Mouse (Mus musculus): ENCODE measurements at regions not wholly inside any gene's neighbourhood (a gene's known extent, or its start where the extent isn't known, plus 50 kb on each side); places are given as distances from the start of the nearest gene placed in this dataset.
A peak's percentile ranks its signal among the peaks of the same experiment; 100 is the strongest.

DNA sequence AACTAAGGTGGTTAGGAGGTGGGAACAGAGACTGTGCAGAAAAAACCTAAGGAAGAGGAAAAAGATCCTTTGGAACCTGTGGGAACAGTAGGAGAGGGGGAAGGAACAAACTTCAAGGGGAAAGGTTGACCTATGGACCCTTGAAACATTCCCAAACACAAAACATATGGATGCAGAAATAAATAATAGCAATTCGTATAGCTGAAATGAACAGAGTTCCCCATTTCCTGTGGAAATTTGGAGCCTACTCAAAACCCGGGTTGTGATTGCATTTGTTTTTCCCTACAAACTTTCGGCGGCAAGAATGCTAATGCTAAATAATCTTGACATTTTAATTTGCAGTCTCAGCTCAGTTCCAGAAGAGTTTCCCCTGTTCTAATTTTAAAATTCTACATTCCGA, 246.0 kb upstream of the Cd180 start:
- H3K27ac ChIP-seq (ENCODE audit: insufficient read depth, low read depth, low read length) = no peak overlapping the region
- peak; percentile 44 for DNase-seq
- H3K27me3 ChIP-seq (replicated peaks; ENCODE audit: control insufficient read depth, insufficient read depth, low read length) = no peaks in the 10 kb centered on the region
- H3K4me1 ChIP-seq (ENCODE audit: control insufficient read depth, insufficient read depth, low read length) = no peaks in the 10 kb centered on the region
- H3K36me3 ChIP-seq (ENCODE audit: control insufficient read depth, insufficient read depth, low read length) = no peaks in the 10 kb centered on the region
- no peak overlapping the region for H3K4me3 ChIP-seq (ENCODE audit: insufficient read depth, low read depth, low read length)
- 58% methylated on average over 5 of the region's 5 CpGs for WGBS
- TF ChIP-seq POLR2A (IDR thresholded peaks at IDR 0.05; ENCODE audit: low read depth, low read length) = no peak
- TF ChIP-seq CTCF (conservative IDR thresholded peaks at IDR 0.05; ENCODE audit: insufficient read depth, insufficient read length, low read depth, low read length) = no peak

GRCm38 (mm10) chr13:102449416-102450121, 243.8 kb upstream of the Cd180 start:
- Histone ChIP-seq H3K27ac (ENCODE audit: insufficient read depth, low read depth, low read length) (no peak overlapping the region), H3K4me1 (ENCODE audit: control insufficient read depth, insufficient read depth, low read length) (no peaks in the 10 kb centered on the region), H3K4me3 (ENCODE audit: insufficient read depth, low read depth, low read length) (no peak overlapping the region), H3K27me3 (replicated peaks; ENCODE audit: control insufficient read depth, insufficient read depth, low read length) (no peaks in the 10 kb centered on the region), H3K36me3 (ENCODE audit: control insufficient read depth, insufficient read depth, low read length) (no peaks in the 10 kb centered on the region)
- no peak for TF ChIP-seq POLR2A (IDR thresholded peaks at IDR 0.05; ENCODE audit: low read depth, low read length)
- TF ChIP-seq CTCF (conservative IDR thresholded peaks at IDR 0.05; ENCODE audit: insufficient read depth, insufficient read length, low read depth, low read length) = no peak
- WGBS = 44% methylated on average over 8 of the region's 8 CpGs
- DNase-seq = no peak

GRCm38 (mm10) chr13:102451176-102451575, 242.2 kb upstream of the Cd180 start:
- Histone ChIP-seq H3K36me3 (ENCODE audit: control insufficient read depth, insufficient read depth, low read length) (no peaks in the 10 kb centered on the region), H3K27ac (ENCODE audit: insufficient read depth, low read depth, low read length) (no peak overlapping the region), H3K4me1 (ENCODE audit: control insufficient read depth, insufficient read depth, low read length) (no peaks in the 10 kb centered on the region), H3K27me3 (replicated peaks; ENCODE audit: control insufficient read depth, insufficient read depth, low read length) (no peaks in the 10 kb centered on the region), H3K4me3 (ENCODE audit: insufficient read depth, low read depth, low read length) (no peak overlapping the region)
- 76% methylated on average over 7 of the region's 7 CpGs for WGBS
- no peak for DNase-seq
- TF ChIP-seq CTCF (conservative IDR thresholded peaks at IDR 0.05; ENCODE audit: insufficient read depth, insufficient read length, low read depth, low read length) (no peak), POLR2A (IDR thresholded peaks at IDR 0.05; ENCODE audit: low read depth, low read length) (no peak)

- H3K36me3 ChIP-seq (ENCODE audit: control insufficient read depth, insufficient read depth, low read length) = no peaks in the 10 kb centered on the region
- WGBS = 32% methylated on average over 2 of the region's 2 CpGs
- no peak overlapping the region for H3K4me3 ChIP-seq (ENCODE audit: insufficient read depth, low read depth, low read length)
- no peak overlapping the region for H3K27ac ChIP-seq (ENCODE audit: insufficient read depth, low read depth, low read length)
- no peak for TF ChIP-seq POLR2A (IDR thresholded peaks at IDR 0.05; ENCODE audit: low read depth, low read length)
- no peak for TF ChIP-seq CTCF (conservative IDR thresholded peaks at IDR 0.05; ENCODE audit: insufficient read depth, insufficient read length, low read depth, low read length)
- H3K4me1 ChIP-seq (ENCODE audit: control insufficient read depth, insufficient read depth, low read length) = no peaks in the 10 kb centered on the region
- DNase-seq = peak; percentile 57
- H3K27me3 ChIP-seq (replicated peaks; ENCODE audit: control insufficient read depth, insufficient read depth, low read length) = no peaks in the 10 kb centered on the region
Observed at GRCm38 (mm10) chr13:102458711-102459110, 234.6 kb upstream of the Cd180 start.

DNA sequence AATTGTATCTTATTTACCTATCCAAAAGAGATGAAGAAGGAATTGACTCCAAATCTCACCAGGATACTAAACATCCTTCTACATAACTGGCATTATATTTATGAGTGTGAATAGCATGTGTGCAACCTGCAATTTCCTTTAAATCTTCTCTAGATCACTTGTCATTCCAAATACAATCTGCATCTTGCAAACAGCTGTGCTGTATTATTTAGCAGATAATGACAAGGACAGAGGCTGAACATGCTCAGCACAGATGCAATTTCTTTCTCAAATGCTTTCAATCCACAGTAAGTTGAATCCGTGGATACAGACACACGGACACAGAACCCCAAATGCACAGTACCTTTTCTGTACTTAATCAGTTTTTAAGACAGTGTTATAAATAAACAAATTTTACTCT, 229.4 kb upstream of the Cd180 start:
- WGBS = 88% methylated on average over 2 of the region's 2 CpGs
- H3K36me3 ChIP-seq (ENCODE audit: control insufficient read depth, insufficient read depth, low read length) = no peaks in the 10 kb centered on the region
- H3K27me3 ChIP-seq (replicated peaks; ENCODE audit: control insufficient read depth, insufficient read depth, low read length) = no peaks in the 10 kb centered on the region
- no peak for DNase-seq
- TF ChIP-seq POLR2A (IDR thresholded peaks at IDR 0.05; ENCODE audit: low read depth, low read length) = no peak
- TF ChIP-seq CTCF (conservative IDR thresholded peaks at IDR 0.05; ENCODE audit: insufficient read depth, insufficient read length, low read depth, low read length) = no peak
- H3K4me1 ChIP-seq (ENCODE audit: control insufficient read depth, insufficient read depth, low read length) = no peaks in the 10 kb centered on the region
- no peak overlapping the region for H3K27ac ChIP-seq (ENCODE audit: insufficient read depth, low read depth, low read length)
- no peak overlapping the region for H3K4me3 ChIP-seq (ENCODE audit: insufficient read depth, low read depth, low read length)

DNA sequence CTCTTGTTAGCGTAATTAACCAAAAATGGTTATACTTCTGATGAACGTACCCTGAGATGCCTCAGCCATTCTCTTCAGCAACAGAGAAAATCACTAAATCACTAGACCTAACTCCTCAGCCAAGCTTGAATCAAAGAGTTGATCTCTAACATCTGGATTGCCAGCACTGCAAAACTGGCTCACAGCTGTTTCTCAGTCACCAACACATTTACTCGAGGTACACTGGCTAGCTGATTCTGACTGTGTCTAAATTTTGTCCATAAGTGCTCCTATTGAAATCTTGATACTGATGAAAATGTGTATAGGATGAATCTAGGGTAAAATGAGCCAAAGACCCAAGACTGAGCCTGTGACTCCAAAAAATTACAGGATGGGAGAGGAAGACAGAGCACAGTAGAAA, 211.5 kb upstream of the Cd180 start:
- Histone ChIP-seq H3K36me3 (ENCODE audit: control insufficient read depth, insufficient read depth, low read length) (no peaks in the 10 kb centered on the region), H3K4me1 (ENCODE audit: control insufficient read depth, insufficient read depth, low read length) (no peaks in the 10 kb centered on the region), H3K27me3 (replicated peaks; ENCODE audit: control insufficient read depth, insufficient read depth, low read length) (no peaks in the 10 kb centered on the region; the same call in 1 of the 2 replicates), H3K27ac (ENCODE audit: insufficient read depth, low read depth, low read length) (no peak overlapping the region), H3K4me3 (ENCODE audit: insufficient read depth, low read depth, low read length) (no peak overlapping the region)
- no peak for DNase-seq
- TF ChIP-seq CTCF (conservative IDR thresholded peaks at IDR 0.05; ENCODE audit: insufficient read depth, insufficient read length, low read depth, low read length) (no peak), POLR2A (IDR thresholded peaks at IDR 0.05; ENCODE audit: low read depth, low read length) (no peak)
- WGBS = 82% methylated on average over 3 of the region's 3 CpGs

GRCm38 (mm10) chr13:102482451-102482850, 210.9 kb upstream of the Cd180 start:
- TF ChIP-seq CTCF (conservative IDR thresholded peaks at IDR 0.05; ENCODE audit: insufficient read depth, insufficient read length, low read depth, low read length) = no peak
- TF ChIP-seq POLR2A (IDR thresholded peaks at IDR 0.05; ENCODE audit: low read depth, low read length) = no peak
- Histone ChIP-seq H3K36me3 (ENCODE audit: control insufficient read depth, insufficient read depth, low read length) (no peaks in the 10 kb centered on the region), H3K4me1 (ENCODE audit: control insufficient read depth, insufficient read depth, low read length) (no peaks in the 10 kb centered on the region), H3K4me3 (ENCODE audit: insufficient read depth, low read depth, low read length) (no peak overlapping the region), H3K27me3 (replicated peaks; ENCODE audit: control insufficient read depth, insufficient read depth, low read length) (no peaks in the 10 kb centered on the region; the same call in 1 of the 2 replicates), H3K27ac (ENCODE audit: insufficient read depth, low read depth, low read length) (no peak overlapping the region)
- WGBS = 75% methylated on average over 3 of the region's 3 CpGs
- no peak for DNase-seq
